Mouse (Mus musculus): Measurements from ENCODE around the gene Polr2j.

GRCm38 (mm10) chr5:136095089-136095488 is 21.3 kb upstream of the Polr2j start:
- no peak for TF ChIP-seq TCF12 (IDR thresholded peaks at IDR 0.05; ENCODE audit: insufficient read depth, poor library complexity, severe bottlenecking)
- no peak for TF ChIP-seq USF1 (IDR thresholded peaks at IDR 0.05; ENCODE audit: low read depth)
- 0 out of 2 replicates have a peak, but pooled peaks have one; percentile 41 for TF ChIP-seq CEBPB (IDR thresholded peaks at IDR 0.05; ENCODE audit: insufficient read depth, poor library complexity, severe bottlenecking)
- TF ChIP-seq MYOD1 (IDR thresholded peaks at IDR 0.05; ENCODE audit: control insufficient read depth in 1 of 3, insufficient read length in 2 of 3, low read depth in 2 of 3): peak; percentile 60 to 91 (median 89)
- no peak for TF ChIP-seq E2F4 (IDR thresholded peaks at IDR 0.05; ENCODE audit: insufficient read depth)
- TF ChIP-seq POLR2AphosphoS2 (IDR thresholded peaks at IDR 0.05; ENCODE audit: insufficient read length, low read depth): no peak
- TF ChIP-seq POLR2A (IDR thresholded peaks at IDR 0.05; ENCODE audit: insufficient read length, low read depth): no peak
- TF ChIP-seq MYOG (IDR thresholded peaks at IDR 0.05; ENCODE audit: control insufficient read depth in 1 of 3, insufficient read depth in 1 of 3, insufficient read length in 2 of 3, low read depth in 2 of 3): peak in 2 of 3 experiments; percentile 70 to 75
- no peak for TF ChIP-seq REST (IDR thresholded peaks at IDR 0.05; ENCODE audit: insufficient read depth, insufficient read length)
- no peak for TF ChIP-seq TCF3 (IDR thresholded peaks at IDR 0.05; ENCODE audit: insufficient read length, low read depth)
